Mouse (Mus musculus) liver, postnatal 0 days (tissue): ENCODE measurements at regions not wholly inside any gene's neighbourhood (a gene's known extent, or its start where the extent isn't known, plus 50 kb on each side); places are given as distances from the start of the nearest gene placed in this dataset.

Experiments used
- CTCF ChIP-seq: sonication (generic); IDR thresholded peaks from 2 replicates; pipeline ENCODE4 v1.5.1; 2016; ENCODE audit warnings: antibody characterized with exemption, low read depth
- EP300 ChIP-seq: IDR thresholded peaks from 2 replicates; pipeline ENCODE4 v1.6.1; 2016; ENCODE audit warnings: antibody characterized with exemption, low read depth, mild to moderate bottlenecking

- no peak for TF ChIP-seq CTCF
- TF ChIP-seq EP300: no peak
These were observed 75.6 kb upstream of the 1700025G04Rik start for GRCm38 (mm10) chr1:152165490-152165905.
